Mouse (Mus musculus) limb, embryonic 14.5 days (tissue): ENCODE results near the gene Aff1. TPM values are rescaled to one million over a fixed set of nuclear protein-coding genes. Genes with fewer than 3 reads are reported as not detected.

Experiments
- ATAC-seq: fragments of 200-750 bp; cut with Nextera tagmentation; 2 replicates; pipeline ENCODE4 v1.8.0; 2017; ENCODE audit warnings: low read depth, moderate number of reproducible peaks, moderate TSS enrichment; ENCODE audit not compliant: low FRiP score
- DNase-seq: peaks from one replicate; pipeline ENCODE4 v3.0.0-alpha.2; 2015; ENCODE audit warnings: low spot score
- H3K27ac ChIP-seq: fragments of 300-500 bp; sonication (generic); replicated peaks from 2 replicates; pipeline ENCODE4 v1.5.1; 2014; ENCODE audit warnings: low read depth, mild to moderate bottlenecking, low read length, moderate library complexity, mixed read lengths
- H3K27me3 ChIP-seq: fragments of 300-500 bp; sonication (generic); 2 replicates; pipeline ENCODE4 v1.6.1; 2014; ENCODE audit warnings: low read length, mixed read lengths; ENCODE audit not compliant: control insufficient read depth, insufficient read depth
- H3K36me3 ChIP-seq: fragments of 300-500 bp; sonication (generic); 2 replicates; pipeline ENCODE4 v1.6.1; 2014; ENCODE audit warnings: mild to moderate bottlenecking, low read length, moderate library complexity, mixed read lengths; ENCODE audit not compliant: control insufficient read depth, insufficient read depth
- H3K4me1 ChIP-seq: fragments of 300-500 bp; sonication (generic); 2 replicates; pipeline ENCODE4 v1.6.1; 2014; ENCODE audit warnings: antibody characterized with exemption, low read length, mixed read lengths; ENCODE audit not compliant: control insufficient read depth, insufficient read depth
- H3K4me2 ChIP-seq: fragments of 300-500 bp; sonication (generic); replicated peaks from 2 replicates; pipeline ENCODE4 v1.6.1; 2014; ENCODE audit warnings: low read depth, mild to moderate bottlenecking, low read length, moderate library complexity; ENCODE audit not compliant: severe bottlenecking
- H3K4me3 ChIP-seq: fragments of 300-500 bp; sonication (generic); replicated peaks from 2 replicates; pipeline ENCODE4 v1.5.1; 2014; ENCODE audit warnings: low read length
- H3K9ac ChIP-seq: fragments of 300-500 bp; sonication (generic); 2 replicates; pipeline ENCODE4 v1.6.1; 2014; ENCODE audit warnings: mild to moderate bottlenecking, low read depth, low read length, moderate library complexity; ENCODE audit not compliant: severe bottlenecking
- H3K9me3 ChIP-seq: fragments of 300-500 bp; sonication (generic); 2 replicates; pipeline ENCODE4 v1.6.1; 2016; ENCODE audit warnings: low read length; ENCODE audit not compliant: control insufficient read depth
- POLR2A ChIP-seq: fragments of 200-500 bp; IDR thresholded peaks from 2 replicates; pipeline ENCODE4 v1.8.0; 2012; ENCODE audit warnings: inconsistent platforms, mild to moderate bottlenecking, moderate library complexity, borderline replicate concordance; ENCODE audit not compliant: insufficient read depth, insufficient read length; ENCODE audit errors: extremely low read depth
- WGBS: fragments of 180-500 bp; shearing (Covaris S2); extraction: QIAGEN DNeasy Blood & Tissue Kit; methylation state at CpG from one replicate; pipeline ENCODE4 v1.1.7; 2014; 5-methylcytosine and 5-hydroxymethylcytosine counted together
- polyA plus RNA-seq, 2 experiments: library from polyadenylated mRNA; depleted of rRNA in 1 of 2; stranded (reverse) in 1 of 2; unstranded in 1 of 2; fragments of >200 nt; fragmentation: Nextera tagmentation in 1 of 2; extraction: Ambion mirVana in 1 of 2; gene quantifications; 2 replicates each; pipeline versions ENCODE4 v1.2.1 to v1.2.3; 2012 to 2014

Gene Aff1
- polyA plus RNA-seq, 2 experiments, result 3.6 to 5.7 TPM

DNA sequence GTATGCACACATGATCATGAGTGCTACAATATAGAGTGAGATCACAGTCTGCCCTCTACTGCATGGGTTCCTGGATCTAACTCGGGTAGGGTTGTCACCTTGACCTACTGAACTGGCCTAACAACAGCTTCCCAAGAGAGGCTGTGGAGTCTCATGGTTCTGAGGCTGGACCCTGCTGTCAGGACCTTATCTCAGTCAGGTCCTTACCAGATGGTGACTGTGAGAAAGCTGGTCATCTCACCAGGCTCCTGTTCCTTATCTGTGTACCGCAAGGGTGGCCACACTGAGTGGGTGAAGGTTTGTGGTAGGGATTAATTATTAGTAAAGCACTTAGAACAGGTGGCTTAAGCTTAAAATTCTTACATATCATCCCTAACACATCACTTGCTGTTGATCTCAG, 49.8 kb downstream of the Aff1 start:
- DNase-seq (no peak), ATAC-seq (no peak)
- no peaks in the 10 kb centered on the region for H3K27me3 ChIP-seq
- 0 out of 2 replicates have a peak, but pooled peaks cover 4% of the 10 kb centered on the region for H3K4me1 ChIP-seq
- H3K4me2 ChIP-seq, result no peak overlapping the region
- H3K27ac ChIP-seq, result no peak overlapping the region
- H3K9ac ChIP-seq, result no peak overlapping the region
- no peak overlapping the region for H3K4me3 ChIP-seq
- H3K36me3 ChIP-seq, result no peaks in the 10 kb centered on the region
- no peaks in the 10 kb centered on the region for H3K9me3 ChIP-seq
- no peak for TF ChIP-seq POLR2A
- WGBS, result 82% methylated on average over 2 of the region's 2 CpGs

DNA sequence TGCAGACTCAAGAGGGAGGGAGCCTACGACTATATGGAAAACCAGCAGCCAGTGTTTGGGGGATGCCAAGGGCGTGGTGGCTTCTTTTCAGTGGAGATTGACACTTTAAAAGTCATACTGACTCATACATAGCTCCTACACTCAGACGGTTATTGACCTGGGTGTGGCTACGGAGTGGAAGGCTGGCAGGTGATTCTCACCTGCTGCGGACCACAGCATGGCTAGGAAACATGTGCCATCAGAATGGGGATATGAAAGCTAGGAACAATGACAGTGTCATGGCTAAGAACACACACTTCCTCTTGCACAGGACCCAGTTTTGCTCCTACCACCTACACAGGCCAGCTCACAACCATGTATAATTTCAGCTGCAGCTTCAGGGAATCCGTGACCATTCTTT, 52.4 kb downstream of the Aff1 start:
- no peaks in the 10 kb centered on the region for H3K4me1 ChIP-seq
- ATAC-seq (no peak), DNase-seq (no peak)
- no peak for TF ChIP-seq POLR2A
- no peak overlapping the region for H3K9ac ChIP-seq
- 75% methylated on average over 6 of the region's 6 CpGs for WGBS
- H3K27ac ChIP-seq, result no peak overlapping the region
- no peaks in the 10 kb centered on the region for H3K36me3 ChIP-seq
- H3K27me3 ChIP-seq, result no peaks in the 10 kb centered on the region
- no peak overlapping the region for H3K4me2 ChIP-seq
- H3K9me3 ChIP-seq, result no peaks in the 10 kb centered on the region
- H3K4me3 ChIP-seq, result no peak overlapping the region

DNA sequence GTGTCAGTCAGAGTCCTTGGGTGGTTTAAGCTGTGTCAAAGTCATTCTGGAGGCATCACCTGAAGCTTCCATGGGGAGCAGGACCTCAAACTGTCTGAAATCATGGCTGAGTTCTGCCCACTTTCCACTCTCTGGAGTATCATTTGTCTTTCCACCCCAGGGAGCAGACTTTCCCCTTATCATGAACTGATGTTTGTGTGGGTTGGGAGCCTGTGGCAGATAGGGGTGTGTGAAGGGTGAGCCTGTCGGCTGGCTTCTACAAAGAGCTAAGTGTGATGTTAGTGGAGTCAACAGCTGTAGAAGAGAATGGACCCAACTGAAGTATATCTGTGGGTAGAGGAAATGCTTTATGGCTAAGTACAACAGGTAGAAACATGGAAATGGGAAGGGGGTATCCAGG, 53.5 kb downstream of the Aff1 start:
- no peaks in the 10 kb centered on the region for H3K4me1 ChIP-seq
- no peak overlapping the region for H3K4me3 ChIP-seq
- DNase-seq, result no peak
- ATAC-seq, result no peak
- H3K9ac ChIP-seq, result no peak overlapping the region
- TF ChIP-seq POLR2A, result no peak
- H3K4me2 ChIP-seq, result no peak overlapping the region
- no peaks in the 10 kb centered on the region for H3K27me3 ChIP-seq
- H3K9me3 ChIP-seq, result no peaks in the 10 kb centered on the region
- WGBS, result 83% methylated on average over 1 of the region's 1 CpGs
- no peak overlapping the region for H3K27ac ChIP-seq
- H3K36me3 ChIP-seq, result no peaks in the 10 kb centered on the region

DNA sequence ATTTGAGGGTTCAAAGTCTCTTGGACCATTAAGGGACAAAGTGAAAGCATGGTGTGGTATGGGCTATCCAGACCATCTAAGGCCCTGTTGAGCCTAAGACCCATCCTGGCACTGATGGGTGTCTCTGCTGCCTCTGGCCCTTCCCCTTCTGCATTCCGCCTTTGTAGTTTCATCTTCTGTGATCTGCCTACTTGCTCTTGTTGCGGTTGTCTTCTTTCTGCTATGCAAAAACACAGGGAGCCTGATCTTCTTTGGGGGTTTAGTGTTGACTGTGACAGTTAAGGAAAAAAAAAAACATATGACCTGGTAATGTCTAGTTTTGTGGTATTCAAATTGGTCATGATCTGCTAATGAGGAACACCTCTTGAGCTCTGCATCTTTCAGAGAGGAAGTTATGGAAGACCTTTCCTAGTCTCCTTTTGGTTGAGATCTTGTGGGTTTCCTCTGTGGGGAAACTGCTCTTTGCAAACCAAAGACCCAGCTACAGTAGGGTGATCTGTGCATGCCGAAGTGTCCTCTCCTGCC, 54.4 kb downstream of the Aff1 start:
- no peaks in the 10 kb centered on the region for H3K4me1 ChIP-seq
- no peak for ATAC-seq
- TF ChIP-seq POLR2A, result no peak
- no peaks in the 10 kb centered on the region for H3K36me3 ChIP-seq
- no peaks in the 10 kb centered on the region for H3K27me3 ChIP-seq
- no peak overlapping the region for H3K4me3 ChIP-seq
- H3K9ac ChIP-seq, result no peak overlapping the region
- H3K4me2 ChIP-seq, result no peak overlapping the region
- no peak for DNase-seq
- no peaks in the 10 kb centered on the region for H3K9me3 ChIP-seq
- H3K27ac ChIP-seq, result no peak overlapping the region
- 89% methylated on average over 3 of the region's 3 CpGs for WGBS

DNA sequence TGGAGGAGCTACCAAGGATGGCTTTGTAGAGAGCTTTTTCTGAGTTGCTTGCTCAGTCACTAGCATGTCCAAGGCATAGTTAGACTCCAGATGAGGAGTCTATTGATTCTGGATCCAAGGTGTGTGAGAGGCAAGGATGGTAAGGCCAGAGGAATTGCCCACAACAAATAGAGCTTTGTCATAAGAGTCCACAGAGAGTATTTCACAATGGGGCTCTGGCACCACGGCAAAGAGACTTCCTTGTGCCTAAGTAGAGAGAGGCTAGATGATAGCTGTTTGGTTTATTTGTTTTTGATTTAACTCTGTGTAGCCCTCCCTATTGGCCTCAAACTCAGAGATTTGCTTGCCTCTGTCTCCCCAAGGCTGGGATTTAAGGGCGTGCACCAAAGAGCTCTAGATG, 54.9 kb downstream of the Aff1 start:
- Histone ChIP-seq H3K9me3 (no peaks in the 10 kb centered on the region), H3K4me1 (no peaks in the 10 kb centered on the region), H3K4me2 (no peak overlapping the region), H3K36me3 (no peaks in the 10 kb centered on the region), H3K9ac (no peak overlapping the region), H3K27me3 (no peaks in the 10 kb centered on the region), H3K27ac (no peak overlapping the region), H3K4me3 (no peak overlapping the region)
- no peak for DNase-seq
- 87% methylated on average over 2 of the region's 2 CpGs for WGBS
- TF ChIP-seq POLR2A, result no peak
- ATAC-seq, result no peak

DNA sequence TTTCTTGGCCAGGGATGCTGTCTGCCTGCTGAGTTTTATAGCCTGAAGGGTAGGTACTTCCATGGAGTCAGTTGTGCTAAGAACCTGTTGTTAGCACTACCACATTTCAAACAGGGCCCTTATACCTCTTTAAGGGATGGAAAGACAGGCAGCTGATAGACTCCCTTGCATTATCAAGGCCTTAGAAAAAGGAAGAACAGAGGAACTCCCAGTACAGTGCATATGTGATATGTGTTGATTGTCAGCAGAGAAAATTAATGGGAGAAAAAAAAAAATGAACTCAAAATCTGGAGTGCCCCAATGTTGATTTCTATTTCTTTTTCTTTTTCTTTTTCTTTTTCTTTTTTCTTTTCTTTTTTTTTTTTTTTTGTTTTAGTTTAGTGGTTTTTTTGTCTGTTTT, 56.2 kb downstream of the Aff1 start:
- Histone ChIP-seq H3K9ac (no peak overlapping the region), H3K36me3 (no peaks in the 10 kb centered on the region), H3K4me3 (no peak overlapping the region), H3K4me2 (no peak overlapping the region), H3K9me3 (no peaks in the 10 kb centered on the region), H3K27me3 (no peaks in the 10 kb centered on the region), H3K4me1 (no peaks in the 10 kb centered on the region), H3K27ac (no peak overlapping the region)
- DNase-seq (no peak), ATAC-seq (no peak)
- no peak for TF ChIP-seq POLR2A
